Mouse (Mus musculus) forebrain, embryonic 14.5 days (tissue): ENCODE results near the gene Ahnak. TPM values are rescaled to one million over a fixed set of nuclear protein-coding genes. Genes with fewer than 3 reads are reported as not detected.

Experiments
- ATAC-seq: fragments of 200-750 bp; cut with Nextera tagmentation; 2 replicates; pipeline ENCODE4 v1.8.0; 2017; ENCODE audit warnings: mild to moderate bottlenecking, moderate library complexity
- DNase-seq: peaks from one replicate; pipeline ENCODE4 v3.0.0-alpha.2; 2015; ENCODE audit warnings: low spot score
- H3K27ac ChIP-seq: fragments of 300-500 bp; sonication (generic); 2 replicates; pipeline ENCODE4 v1.5.1; 2014; ENCODE audit warnings: low read depth, mild to moderate bottlenecking, control low read depth, low read length, moderate library complexity
- H3K27me3 ChIP-seq: fragments of 300-500 bp; sonication (generic); replicated peaks from 2 replicates; pipeline ENCODE4 v1.6.1; 2014; ENCODE audit warnings: low read length, control low read depth, mixed read lengths; ENCODE audit not compliant: control insufficient read depth, insufficient read depth
- H3K36me3 ChIP-seq: fragments of 300-500 bp; sonication (generic); 2 replicates; pipeline ENCODE4 v1.6.1; 2014; ENCODE audit warnings: low read length, control low read depth; ENCODE audit not compliant: control insufficient read depth, insufficient read depth
- H3K4me1 ChIP-seq: fragments of 300-500 bp; sonication (generic); 2 replicates; pipeline ENCODE4 v1.6.1; 2014; ENCODE audit warnings: antibody characterized with exemption, low read length, control low read depth; ENCODE audit not compliant: control insufficient read depth, insufficient read depth
- H3K4me2 ChIP-seq: fragments of 300-500 bp; sonication (generic); 2 replicates; pipeline ENCODE4 v1.6.1; 2014; ENCODE audit warnings: mild to moderate bottlenecking, control low read depth, low read length
- H3K4me3 ChIP-seq: fragments of 300-500 bp; sonication (generic); 2 replicates; pipeline ENCODE4 v1.5.1; 2014; ENCODE audit warnings: low read depth, low read length, control low read depth
- H3K9ac ChIP-seq: fragments of 300-500 bp; sonication (generic); 2 replicates; pipeline ENCODE4 v1.6.1; 2014; ENCODE audit warnings: mild to moderate bottlenecking, low read length, control low read depth, moderate library complexity
- H3K9me3 ChIP-seq: fragments of 300-500 bp; sonication (generic); replicated peaks from 2 replicates; pipeline ENCODE4 v1.6.1; 2016; ENCODE audit warnings: low read length, control low read depth, mixed read lengths; ENCODE audit not compliant: control insufficient read depth
- WGBS: fragments of 180-500 bp; shearing (Covaris S2); extraction: QIAGEN DNeasy Blood & Tissue Kit; methylation state at CpG from one replicate; pipeline ENCODE4 v1.1.7; 2014; 5-methylcytosine and 5-hydroxymethylcytosine counted together
- polyA plus RNA-seq: library from polyadenylated mRNA; unstranded; fragments of >200 nt; fragmentation: Nextera tagmentation; extraction: Ambion mirVana; gene quantifications from 2 replicates; pipeline ENCODE4 v1.2.1, GENCODE M21; 2014

The Ahnak gene
- polyA plus RNA-seq, 1 experiment from 2014 or later, result 2.6 TPM

DNA sequence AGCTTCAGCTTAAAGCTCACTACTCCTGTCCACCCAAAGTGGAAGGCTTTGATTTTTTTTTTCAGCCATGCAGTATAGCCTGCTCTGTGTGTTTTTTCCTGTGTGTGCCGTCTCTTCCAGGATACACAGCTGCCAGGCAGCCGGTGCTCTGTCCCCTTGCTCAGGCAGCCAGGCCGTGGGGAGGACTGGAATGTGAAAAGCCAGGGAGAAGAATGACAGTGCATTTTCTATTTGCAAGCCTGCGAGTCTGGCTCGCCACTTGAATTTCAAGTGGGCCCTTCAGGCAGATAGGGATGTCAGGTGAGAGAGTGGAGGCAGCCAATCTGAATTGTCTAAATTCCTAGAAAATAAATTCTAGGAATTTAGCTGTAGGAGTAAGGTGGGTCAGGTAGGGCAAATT is 38.7 kb downstream of the Ahnak start:
- no peak for ATAC-seq
- H3K27ac ChIP-seq, result no peak overlapping the region
- WGBS, result 20% methylated on average over 5 of the region's 5 CpGs

DNA sequence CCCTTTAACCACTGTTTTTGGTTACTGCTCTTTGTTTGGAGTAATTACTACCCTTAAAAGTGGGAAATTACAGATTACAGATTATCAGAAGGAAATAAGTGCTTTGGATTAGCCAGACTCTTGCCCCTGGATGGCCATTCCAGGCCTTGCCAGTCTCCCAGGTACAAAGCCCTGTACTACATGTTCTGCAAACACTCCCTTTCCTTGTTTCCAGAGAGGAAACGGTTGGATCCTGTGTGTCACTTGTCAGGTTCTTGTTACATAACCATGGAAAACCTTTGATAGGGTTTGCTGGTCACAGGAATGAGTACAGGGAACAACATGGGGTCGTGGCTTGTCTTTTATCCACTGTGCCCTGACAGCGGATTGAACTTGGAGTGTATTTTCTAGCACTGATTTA is 39.3 kb downstream of the Ahnak start:
- ATAC-seq (no peak), DNase-seq (no peak)
- H3K4me3 ChIP-seq, result no peak overlapping the region
- 76% methylated on average over 3 of the region's 3 CpGs for WGBS
- no peaks in the 10 kb centered on the region for H3K9me3 ChIP-seq
- H3K27me3 ChIP-seq, result no peaks in the 10 kb centered on the region
- no peak overlapping the region for H3K27ac ChIP-seq
- H3K4me1 ChIP-seq, result peaks cover 11% of the 10 kb centered on the region
- H3K4me2 ChIP-seq, result no peak overlapping the region
- no peak overlapping the region for H3K9ac ChIP-seq
- no peaks in the 10 kb centered on the region for H3K36me3 ChIP-seq

More for the DNA sequence above, 38.7 kb downstream of the Ahnak start:
- Histone ChIP-seq H3K4me2 (no peak overlapping the region), H3K27me3 (no peaks in the 10 kb centered on the region), H3K9ac (no peak overlapping the region), H3K4me3 (no peak overlapping the region), H3K4me1 (peaks cover 11% of the 10 kb centered on the region), H3K36me3 (no peaks in the 10 kb centered on the region), H3K9me3 (no peaks in the 10 kb centered on the region)
- DNase-seq, result peak; percentile 59

DNA sequence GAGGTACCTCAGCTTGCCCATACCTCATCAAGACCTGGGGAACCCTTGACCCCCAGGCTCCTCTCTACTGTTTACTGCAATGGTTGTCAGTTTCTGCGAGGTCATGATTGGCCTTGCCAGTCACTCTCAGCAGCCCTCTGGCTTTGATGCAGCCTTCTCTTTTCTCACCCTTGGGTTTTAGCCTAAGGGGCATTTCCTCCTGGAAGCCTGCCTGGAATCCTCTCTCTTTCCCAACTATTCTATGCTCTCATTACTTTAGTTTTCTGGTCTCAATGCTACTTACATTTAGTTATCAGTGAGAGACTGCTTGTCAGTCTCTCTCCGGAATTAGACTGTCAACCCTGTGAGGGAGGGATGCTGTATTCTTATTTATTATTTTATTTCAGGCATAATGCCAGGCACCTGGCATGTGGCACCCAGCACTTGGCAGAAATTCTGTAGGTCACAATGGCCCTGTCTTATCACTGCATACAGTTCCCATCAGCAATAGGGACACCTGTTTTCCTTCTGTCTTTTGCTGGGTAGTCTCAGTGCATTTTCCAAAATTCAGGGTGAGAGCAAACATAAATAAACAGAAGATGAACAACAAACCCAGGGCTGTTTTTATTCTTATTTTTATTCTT is 40.7 kb downstream of the Ahnak start:
- no peaks in the 10 kb centered on the region for H3K36me3 ChIP-seq
- peaks cover 11% of the 10 kb centered on the region for H3K4me1 ChIP-seq
- no peak overlapping the region for H3K4me2 ChIP-seq
- H3K27me3 ChIP-seq, result no peaks in the 10 kb centered on the region
- H3K9me3 ChIP-seq, result no peaks in the 10 kb centered on the region
- WGBS, result 43% methylated on average over 2 of the region's 2 CpGs
- no peak overlapping the region for H3K4me3 ChIP-seq
- no peak overlapping the region for H3K27ac ChIP-seq
- ATAC-seq (0 out of 2 replicates have a peak, but pooled peaks have one; percentile 17), DNase-seq (peak; percentile 29)
- H3K9ac ChIP-seq, result no peak overlapping the region

DNA sequence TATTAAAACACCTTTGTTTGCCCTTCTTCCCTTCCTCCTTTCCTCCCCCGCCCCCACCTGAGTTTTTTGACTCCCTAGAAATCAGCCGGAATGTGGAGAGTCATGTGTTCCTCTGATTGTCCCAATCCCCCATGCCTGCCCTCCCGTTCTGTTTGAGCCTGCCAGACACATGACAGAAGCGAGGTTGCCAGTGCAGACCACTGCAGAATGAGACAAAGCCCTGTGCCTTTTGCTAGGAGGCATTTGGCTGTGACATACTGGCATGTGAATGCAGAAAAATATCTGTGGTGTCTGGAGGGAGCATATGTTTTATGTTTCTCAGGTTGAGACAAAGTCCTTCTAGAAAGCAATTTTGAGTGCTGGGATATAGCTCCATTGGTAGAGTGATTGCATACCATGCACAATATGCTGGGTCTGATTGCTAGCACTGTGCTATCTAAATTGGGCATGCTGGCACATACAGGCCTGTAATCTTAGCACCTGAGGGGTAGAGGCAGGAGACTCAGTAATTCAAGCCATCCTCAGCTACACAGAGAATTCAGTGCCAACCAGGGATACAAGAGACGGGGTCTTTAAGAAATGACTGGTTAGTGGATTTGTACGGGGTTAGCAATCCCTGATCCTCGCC is 43.5 kb downstream of the Ahnak start:
- H3K9me3 ChIP-seq, result no peaks in the 10 kb centered on the region
- DNase-seq, result peak; percentile 44

DNA sequence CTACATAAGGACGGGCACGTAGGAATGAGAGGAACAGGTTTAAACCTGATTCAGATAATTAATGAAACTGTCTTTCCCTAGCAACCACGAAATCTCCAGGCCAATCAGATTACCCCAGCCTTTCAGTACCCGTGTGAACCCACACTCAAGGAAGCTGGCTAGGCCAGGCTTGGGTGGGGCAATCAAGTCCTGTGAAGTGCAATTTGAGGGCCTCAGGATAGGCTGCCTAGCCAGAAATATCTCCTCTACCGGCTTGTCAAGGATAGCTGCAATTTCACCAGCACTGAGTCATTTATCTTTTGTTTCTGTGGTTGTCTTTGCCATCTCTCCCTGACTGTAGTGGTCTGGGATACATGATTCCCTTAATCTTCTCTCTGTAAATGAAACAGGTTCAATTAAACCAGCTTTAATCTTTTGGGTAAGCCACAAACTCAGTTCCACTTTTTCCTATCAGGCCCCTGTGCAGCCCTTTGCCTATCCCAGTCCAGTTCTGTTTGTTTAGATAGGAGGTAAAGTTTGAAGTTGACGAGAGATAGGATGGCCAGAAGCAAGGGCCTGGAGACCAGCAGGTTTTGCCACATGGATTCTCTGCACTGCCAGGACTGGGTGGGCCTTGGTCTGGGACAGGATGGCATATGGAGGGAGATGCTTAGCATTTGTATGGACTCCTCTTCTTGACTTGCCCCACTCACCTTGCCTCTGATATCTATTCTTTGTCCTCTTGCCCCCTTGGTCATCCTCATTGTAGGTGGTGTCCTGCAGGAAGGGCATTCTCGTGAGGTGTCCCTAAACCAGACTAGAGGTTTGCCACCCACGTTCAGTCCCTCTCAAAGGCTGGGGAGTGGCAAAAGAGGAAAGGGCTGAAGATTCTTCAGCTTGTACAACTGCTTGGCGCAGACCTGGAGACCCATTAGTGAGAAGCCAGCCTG is 44.6 kb downstream of the Ahnak start:
- no peak for ATAC-seq
- H3K4me1 ChIP-seq, result no peaks in the 10 kb centered on the region
- no peak overlapping the region for H3K4me2 ChIP-seq

More for the DNA sequence above, 43.5 kb downstream of the Ahnak start:
- H3K4me1 ChIP-seq, result peaks cover 4% of the 10 kb centered on the region; the same call in 1 of the 2 replicates
- H3K9ac ChIP-seq, result no peak overlapping the region
- H3K27me3 ChIP-seq, result no peaks in the 10 kb centered on the region
- H3K4me2 ChIP-seq, result no peak overlapping the region
- 62% methylated on average over 7 of the region's 7 CpGs for WGBS
- peak overlapping the region; percentile 33; the same call in 1 of the 2 replicates for H3K27ac ChIP-seq
- 0 out of 2 replicates have a peak, but pooled peaks have one; percentile 56 for ATAC-seq
- H3K4me3 ChIP-seq, result no peak overlapping the region
- H3K36me3 ChIP-seq, result no peaks in the 10 kb centered on the region

DNA sequence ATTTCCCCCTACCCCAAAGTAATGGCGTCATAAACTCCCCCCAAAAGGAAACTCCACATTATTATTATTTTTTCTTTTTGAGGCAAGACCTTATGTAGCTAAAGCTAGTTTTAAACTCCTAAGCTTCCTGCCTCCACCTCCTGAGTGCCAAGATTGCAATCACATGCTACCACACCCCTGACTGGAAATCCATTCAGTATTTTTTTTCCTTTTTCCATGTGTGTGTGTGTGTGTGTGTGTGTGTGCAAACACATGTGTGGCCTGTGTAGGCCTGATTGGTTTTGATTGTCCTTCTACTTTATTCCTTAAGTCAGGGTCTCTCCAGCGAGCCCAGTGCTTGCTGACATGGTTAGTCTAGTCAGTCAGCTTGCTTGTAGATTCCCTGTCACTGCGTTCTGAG is 45.4 kb downstream of the Ahnak start:
- no peak overlapping the region for H3K9ac ChIP-seq

More for the DNA sequence above, 44.6 kb downstream of the Ahnak start:
- no peak overlapping the region for H3K4me3 ChIP-seq
- H3K9ac ChIP-seq, result no peak overlapping the region
- H3K27ac ChIP-seq, result no peak overlapping the region
- H3K9me3 ChIP-seq, result no peaks in the 10 kb centered on the region
- 71% methylated on average over 9 of the region's 9 CpGs for WGBS
- H3K36me3 ChIP-seq, result no peaks in the 10 kb centered on the region
- DNase-seq, result no peak
- no peaks in the 10 kb centered on the region for H3K27me3 ChIP-seq

DNA sequence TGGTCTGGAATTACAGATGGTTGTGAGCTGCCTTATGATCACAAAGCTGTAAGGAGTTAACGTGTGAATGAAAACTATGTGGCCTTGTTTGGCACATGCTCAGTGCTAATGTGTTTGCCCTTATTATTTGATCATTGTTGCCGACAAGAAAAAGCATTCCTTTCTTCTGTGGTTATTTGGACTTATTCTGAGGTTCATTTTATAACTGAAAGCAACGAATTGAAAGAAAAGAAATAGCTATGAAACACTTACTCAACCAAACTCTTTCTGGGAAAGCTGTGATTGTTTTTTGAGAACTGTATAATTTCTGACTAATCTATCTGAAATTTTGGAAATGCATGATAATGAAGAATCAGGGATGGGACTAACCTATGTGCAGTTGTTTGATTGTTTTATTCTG is 46.0 kb downstream of the Ahnak start:
- Histone ChIP-seq H3K27ac (no peak overlapping the region), H3K9me3 (no peaks in the 10 kb centered on the region), H3K36me3 (no peaks in the 10 kb centered on the region), H3K4me1 (no peaks in the 10 kb centered on the region), H3K9ac (no peak overlapping the region), H3K4me3 (no peak overlapping the region), H3K27me3 (no peaks in the 10 kb centered on the region), H3K4me2 (no peak overlapping the region)
- no peak for ATAC-seq
- no peak for DNase-seq
- 66% methylated on average over 3 of the region's 3 CpGs for WGBS

More for the DNA sequence above, 45.4 kb downstream of the Ahnak start:
- WGBS, result 82% methylated on average over 3 of the region's 3 CpGs
- Histone ChIP-seq H3K4me1 (no peaks in the 10 kb centered on the region), H3K36me3 (no peaks in the 10 kb centered on the region), H3K27me3 (no peaks in the 10 kb centered on the region), H3K9me3 (no peaks in the 10 kb centered on the region), H3K27ac (no peak overlapping the region), H3K4me2 (no peak overlapping the region), H3K4me3 (no peak overlapping the region)
- DNase-seq (no peak), ATAC-seq (no peak)

DNA sequence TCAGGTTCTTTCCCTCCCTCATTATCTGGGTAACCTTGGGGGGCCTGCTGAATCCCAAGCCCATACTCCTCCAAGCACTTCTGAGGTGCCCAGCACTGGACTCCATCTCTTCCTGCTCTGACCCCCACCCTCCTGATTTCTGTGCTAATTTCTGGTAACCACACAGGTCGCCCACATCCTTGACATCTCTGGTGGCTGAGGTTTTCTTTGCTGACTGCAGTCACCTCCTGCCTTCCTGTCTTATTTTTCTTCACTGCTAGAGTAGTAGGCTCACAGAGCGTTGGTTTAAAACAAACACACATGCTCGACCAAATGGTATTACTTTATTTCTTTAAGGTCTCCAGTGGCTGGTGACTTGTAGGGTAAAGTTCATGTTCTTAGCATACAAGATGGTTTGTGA is 49.1 kb downstream of the Ahnak start:
- 79% methylated on average over 3 of the region's 3 CpGs for WGBS
- Histone ChIP-seq H3K9ac (no peak overlapping the region), H3K4me2 (no peak overlapping the region), H3K9me3 (no peaks in the 10 kb centered on the region), H3K27ac (no peak overlapping the region), H3K4me3 (no peak overlapping the region), H3K36me3 (no peaks in the 10 kb centered on the region), H3K27me3 (no peaks in the 10 kb centered on the region), H3K4me1 (no peaks in the 10 kb centered on the region)
- DNase-seq (no peak), ATAC-seq (no peak)
